8 mouse cellular contexts compared by ENCODE assay signal in the genomic region with DNA sequence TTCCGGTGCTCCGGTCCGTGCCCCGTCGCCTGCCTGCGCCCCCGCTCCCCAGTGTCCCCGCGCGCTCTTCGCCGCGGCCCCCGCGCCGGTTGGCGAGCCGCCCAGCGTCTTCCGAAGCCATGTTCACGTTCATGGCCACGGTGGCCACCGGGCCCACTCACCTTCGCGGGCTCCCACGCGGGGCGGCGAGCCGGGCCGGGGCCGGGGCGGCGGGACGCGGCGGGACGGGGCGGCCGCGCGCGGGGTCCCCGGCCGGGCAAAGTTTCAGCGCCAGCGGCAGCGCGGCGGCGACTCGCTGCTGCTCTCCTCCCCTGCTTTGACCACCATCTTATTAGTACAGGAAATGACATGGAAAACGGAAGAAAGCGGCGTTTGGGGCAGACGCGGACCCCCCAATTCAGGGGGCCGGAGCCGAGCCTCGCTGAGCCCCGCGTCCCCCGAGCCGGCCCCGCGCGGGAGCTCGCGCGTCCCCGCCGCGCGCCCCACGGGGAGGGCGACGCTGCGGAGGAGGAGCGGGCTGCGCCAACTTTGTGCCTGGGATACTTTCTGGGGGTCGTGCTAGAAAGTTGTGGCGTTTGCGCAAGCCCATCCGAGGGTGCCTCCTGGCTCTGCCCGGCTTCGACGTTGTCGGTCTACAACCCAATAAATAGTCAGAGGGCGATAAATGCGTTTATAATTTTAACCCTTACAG. TPM values are rescaled to one million over a fixed set of nuclear protein-coding genes. Genes with fewer than 3 reads are reported as not detected.
A peak's percentile ranks its signal among the peaks of the same experiment; 100 is the strongest.
DNase-seq lines count a peak whose midpoint lies in the region; ATAC-seq lines count a peak whose summit lies in the region.

A gene (minus strand): TSS at position 350 of the 691 bp plus-strand sequence.

- H3K4me2 ChIP-seq in heart, embryonic 13.5 days = peak within 1 kb of the TSS; percentile 85
- peak within 1 kb of the TSS; percentile 68 for H3K4me2 ChIP-seq in stomach, embryonic 15.5 days

- peak; percentile 38 for DNase-seq in right cerebral cortex, postnatal 4 days
- DNase-seq in right cerebral cortex, postnatal 36 days (ENCODE audit: low spot score in 2 of 2) = no peak
- peak; percentile 41 for DNase-seq in adrenal gland, postnatal 25 days
- no peak for DNase-seq in layer of hippocampus, adult 8-10 months (ENCODE audit: low spot score in 2 of 2)
- DNase-seq in lung, postnatal 10 days = peak; percentile 53
- DNase-seq in yolk sac, embryonic 10.5 days (ENCODE audit: low spot score) = no peak

- peaks cover 58% of the 10 kb centered on the region for H3K4me1 ChIP-seq in heart, embryonic 13.5 days
- H3K4me1 ChIP-seq in stomach, embryonic 15.5 days = peaks cover 31% of the 10 kb centered on the region

- H3K27me3 ChIP-seq in heart, embryonic 13.5 days (replicated peaks) = no peaks in the 10 kb centered on the region
- no peaks in the 10 kb centered on the region for H3K27me3 ChIP-seq in stomach, embryonic 15.5 days (replicated peaks)

- peak within 1 kb of the TSS; percentile 98 for H3K27ac ChIP-seq in heart, embryonic 13.5 days (replicated peaks)
- H3K27ac ChIP-seq in stomach, embryonic 15.5 days = peak within 1 kb of the TSS; percentile 90

- no peaks in the 10 kb centered on the region for H3K9me3 ChIP-seq in heart, embryonic 13.5 days
- no peaks in the 10 kb centered on the region for H3K9me3 ChIP-seq in stomach, embryonic 15.5 days

- WGBS in heart, embryonic 13.5 days = under 1% methylated on average over 84 of the region's 90 CpGs
- under 1% methylated on average over 83 of the region's 90 CpGs for WGBS in stomach, embryonic 15.5 days

- peak within 1 kb of the TSS; percentile 100 for H3K9ac ChIP-seq in heart, embryonic 13.5 days
- H3K9ac ChIP-seq in stomach, embryonic 15.5 days = peak within 1 kb of the TSS; percentile 90

- no peak for ATAC-seq in heart, embryonic 13.5 days (ENCODE audit: extremely low read depth, insufficient number of reproducible peaks, low FRiP score, low TSS enrichment)
- peak; percentile 33 for ATAC-seq in stomach, embryonic 15.5 days (ENCODE audit: insufficient read depth, low FRiP score, low read depth)

- peak within 1 kb of the TSS; percentile 86 for H3K4me3 ChIP-seq in heart, embryonic 13.5 days
- H3K4me3 ChIP-seq in stomach, embryonic 15.5 days (replicated peaks) = peak within 1 kb of the TSS; percentile 62

- H3K36me3 ChIP-seq in heart, embryonic 13.5 days = no peaks in the 10 kb centered on the region
- no peaks in the 10 kb centered on the region for H3K36me3 ChIP-seq in stomach, embryonic 15.5 days

RNA-seq across cellular contexts. Expression of the gene that starts here (rescaled TPM):
- total RNA-seq in adrenal gland, postnatal 25 days (2021) = 63.1 and 63.6 TPM in 2 replicates
- polyA plus RNA-seq in heart, embryonic 13.5 days (2015; fragmentation: Nextera tagmentation; extraction: Ambion mirVana) = 2.8 and 3.6 TPM in 2 replicates
- 10 to 100 TPM; 23.7 to 29.5 (median 26.6) TPM for total RNA-seq in layer of hippocampus, adult 8-10 months (2022)
- 11.0 and 11.5 TPM in 2 replicates for polyA plus RNA-seq in stomach, embryonic 15.5 days (2015; fragmentation: Nextera tagmentation; extraction: Ambion mirVana)

Comparison
In these comparisons a context has a peak if more than half of its experiments do, and no peak if none do; other contexts are left out.
1. DNase-seq: peak in right cerebral cortex, postnatal 4 days (single experiment), adrenal gland, postnatal 25 days (single experiment) and lung, postnatal 10 days (single experiment); none in right cerebral cortex, postnatal 36 days (0 of 2), layer of hippocampus, adult 8-10 months (0 of 2) and yolk sac, embryonic 10.5 days (single experiment).